Mouse (Mus musculus): ENCODE results near the gene Stra8. TPM values are rescaled to one million over a fixed set of nuclear protein-coding genes. Genes with fewer than 3 reads are reported as not detected.

Stra8 gene
- polyA plus RNA-seq, 1 experiment from 2014 or later: not detected

DNA sequence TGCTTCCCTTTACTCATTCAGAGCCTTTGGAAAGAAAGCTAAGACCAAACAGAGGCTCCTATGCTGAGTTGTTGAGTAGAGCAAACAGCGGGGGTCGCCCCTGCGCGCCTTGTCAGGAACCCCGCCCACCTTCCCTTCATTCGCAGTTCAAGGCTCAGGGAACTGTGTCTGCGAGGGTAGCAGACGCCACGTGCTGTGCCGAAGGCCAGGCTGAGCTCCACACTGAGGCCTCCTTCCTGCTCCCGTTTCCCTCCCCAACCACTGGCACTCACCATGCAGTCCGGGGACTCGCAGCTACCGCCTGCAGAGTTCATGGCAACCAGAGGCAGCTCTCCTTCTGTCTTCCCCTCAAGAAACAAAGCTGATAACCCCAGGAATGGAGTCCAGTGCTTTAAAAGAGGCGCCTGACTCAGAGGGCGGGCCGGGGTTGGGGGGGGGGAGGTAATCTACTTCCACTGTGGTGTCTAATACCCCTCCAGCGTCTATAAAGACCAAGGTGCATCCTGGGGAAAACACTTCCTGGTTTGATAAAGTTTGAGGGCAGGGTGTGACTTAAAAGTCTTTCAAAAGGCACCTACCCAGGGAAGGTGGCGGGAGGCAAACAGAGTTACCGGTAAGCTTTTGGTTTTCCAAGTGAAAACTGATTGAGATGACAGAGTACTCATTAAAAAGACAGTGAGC, 68.3 kb downstream of the Stra8 start, which contains the start of gene Slc23a4:
TSS of gene Slc23a4 (minus strand) at position 324 of the 681 bp plus-strand sequence.
- peaks cover 20% of the 10 kb centered on the region for H3K4me1 ChIP-seq
- H3K4me2 ChIP-seq (replicated peaks): peak within 1 kb of the TSS; percentile 41
- no peaks in the 10 kb centered on the region for H3K27me3 ChIP-seq
- H3K4me3 ChIP-seq: 0 out of 2 replicates have a peak within 1 kb of the TSS, but pooled peaks have one; percentile 2
- 14% methylated on average over 20 of the region's 20 CpGs for WGBS
- H3K36me3 ChIP-seq: no peaks in the 10 kb centered on the region
- peak; percentile 22; the same call in 1 of the 2 replicates for ATAC-seq (ENCODE audit: low FRiP score, low read depth)
- H3K27ac ChIP-seq: no peak within 1 kb of the TSS
- H3K9ac ChIP-seq: no peak within 1 kb of the TSS
- H3K9me3 ChIP-seq: no peaks in the 10 kb centered on the region

Other genes with a start within 250 kb of the Stra8 start
- 7.6 and 8.6 TPM in 2 replicates for gene Agbl3, start 139.7 kb upstream of the Stra8 start, polyA plus RNA-seq (2015; fragmentation: Nextera tagmentation; extraction: Ambion mirVana)
- gene Tmem140, start 57.0 kb upstream of the Stra8 start, polyA plus RNA-seq (2015; fragmentation: Nextera tagmentation; extraction: Ambion mirVana): 2.5 and 2.7 TPM in 2 replicates
- gene Cyren, start 42.1 kb upstream of the Stra8 start, polyA plus RNA-seq (2015; fragmentation: Nextera tagmentation; extraction: Ambion mirVana): 18.0 and 18.8 TPM in 2 replicates
- 11.3 and 11.5 TPM in 2 replicates for gene Wdr91, start 9.3 kb upstream of the Stra8 start, polyA plus RNA-seq (2015; fragmentation: Nextera tagmentation; extraction: Ambion mirVana)
- gene Slc23a4, start 68.2 kb downstream of the Stra8 start, polyA plus RNA-seq (2015; fragmentation: Nextera tagmentation; extraction: Ambion mirVana): 0.39 and 0.72 TPM in 2 replicates
- gene Cnot4, start 213.6 kb downstream of the Stra8 start, polyA plus RNA-seq (2015; fragmentation: Nextera tagmentation; extraction: Ambion mirVana): 37.2 and 39.4 TPM in 2 replicates

Measured in limb, embryonic 13.5 days (tissue).